Mouse (Mus musculus) hindbrain, embryonic 12.5 days (tissue): ENCODE results near the gene Ipo7. TPM values are rescaled to one million over a fixed set of nuclear protein-coding genes. Genes with fewer than 3 reads are reported as not detected.
"Not testable (repeated sequence)": the region's sequence is repeated elsewhere in the genome, so short reads cannot be mapped to it uniquely, and the experiment has no call there.

ENCODE experiments used
- ATAC-seq: fragments of 200-750 bp; cut with Nextera tagmentation; 2 replicates; pipeline ENCODE4 v1.8.0; 2017; ENCODE audit warnings: moderate TSS enrichment; ENCODE audit not compliant: low FRiP score
- H3K27ac ChIP-seq: fragments of 300-500 bp; sonication (generic); 2 replicates; pipeline ENCODE4 v1.5.1; 2016; ENCODE audit warnings: mild to moderate bottlenecking
- H3K27me3 ChIP-seq: fragments of 300-500 bp; sonication (generic); 2 replicates; pipeline ENCODE4 v1.6.1; 2016; ENCODE audit warnings: mild to moderate bottlenecking
- H3K36me3 ChIP-seq: fragments of 300-500 bp; sonication (generic); 2 replicates; pipeline ENCODE4 v1.6.1; 2016; ENCODE audit warnings: mild to moderate bottlenecking
- H3K4me1 ChIP-seq: fragments of 300-500 bp; sonication (generic); 2 replicates; pipeline ENCODE4 v1.6.1; 2016
- H3K4me2 ChIP-seq: fragments of 300-500 bp; sonication (generic); replicated peaks from 2 replicates; pipeline ENCODE4 v1.6.1; 2016; ENCODE audit warnings: mild to moderate bottlenecking
- H3K4me3 ChIP-seq: fragments of 300-500 bp; sonication (generic); 2 replicates; pipeline ENCODE4 v1.5.1; 2016; ENCODE audit warnings: mild to moderate bottlenecking
- H3K9ac ChIP-seq: fragments of 300-500 bp; sonication (generic); 2 replicates; pipeline ENCODE4 v1.6.1; 2016; ENCODE audit warnings: mild to moderate bottlenecking, moderate library complexity
- H3K9me3 ChIP-seq: fragments of 300-500 bp; sonication (generic); replicated peaks from 2 replicates; pipeline ENCODE4 v1.6.1; 2016; ENCODE audit warnings: mild to moderate bottlenecking
- WGBS: fragments of 180-500 bp; shearing (Covaris S2); methylation state at CpG from one replicate; pipeline ENCODE4 v1.1.7; 2016; 5-methylcytosine and 5-hydroxymethylcytosine counted together
- polyA plus RNA-seq: library from polyadenylated mRNA; unstranded; fragments of >200 nt; fragmentation: Nextera tagmentation; extraction: Ambion mirVana; gene quantifications from 2 replicates; pipeline ENCODE4 v1.2.1, GENCODE M21; 2016

Ipo7 gene
- polyA plus RNA-seq = 47.1 and 47.9 TPM in 2 replicates

- peak; percentile 98 for ATAC-seq
Measured at GRCm38 (mm10) chr7:110018117-110018630, at the start of gene Ipo7. Gene Ipo7 (plus strand): TSS chr7:110018274.

DNA sequence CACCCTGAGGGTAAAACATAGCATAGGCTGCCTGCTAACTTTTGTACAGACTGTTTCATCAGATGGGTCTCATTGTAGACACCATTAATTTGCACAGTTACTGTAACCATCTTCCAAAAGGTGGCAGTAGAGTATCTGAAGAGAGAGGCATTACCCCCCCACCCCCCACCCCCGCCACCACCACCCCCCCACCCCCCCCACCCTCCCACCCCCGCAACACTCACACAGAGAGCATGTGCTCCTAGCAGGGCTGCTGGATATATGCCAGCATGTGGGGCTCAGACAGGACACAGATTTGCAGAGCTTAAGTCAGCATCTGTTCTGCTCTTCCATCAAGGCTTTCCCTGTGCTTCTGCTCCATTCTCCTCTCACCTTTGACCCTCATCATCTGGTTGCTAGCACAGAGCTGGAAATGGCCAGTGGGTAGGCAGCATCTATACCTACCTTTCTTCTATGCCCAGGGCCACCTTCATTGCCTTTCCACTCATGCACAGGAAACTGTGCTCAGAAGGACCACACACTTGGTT lies 49.1 kb upstream of the Ipo7 start:
- Histone ChIP-seq H3K27me3 (no peaks in the 10 kb centered on the region), H3K9ac (no peak overlapping the region), H3K4me2 (no peak overlapping the region; the same call in 1 of the 2 replicates), H3K36me3 (peaks cover 4% of the 10 kb centered on the region), H3K4me3 (no peak overlapping the region), H3K4me1 (peaks cover 12% of the 10 kb centered on the region), H3K9me3 (no peaks in the 10 kb centered on the region), H3K27ac (peak overlapping the region; percentile 79)
- 10% methylated on average over 2 of the region's 2 CpGs for WGBS
- ATAC-seq = peak; percentile 89

More at GRCm38 (mm10) chr7:110018117-110018630, at the start of gene Ipo7:
- Histone ChIP-seq H3K27ac (peak within 1 kb of the TSS; percentile 90), H3K9ac (peak within 1 kb of the TSS; percentile 97), H3K9me3 (no peaks in the 10 kb centered on the region), H3K4me1 (peaks cover 6% of the 10 kb centered on the region), H3K4me3 (peak within 1 kb of the TSS; percentile 99), H3K4me2 (peak within 1 kb of the TSS; percentile 92), H3K27me3 (no peaks in the 10 kb centered on the region), H3K36me3 (no peaks in the 10 kb centered on the region)
- WGBS = under 1% methylated on average over 48 of the region's 48 CpGs

DNA sequence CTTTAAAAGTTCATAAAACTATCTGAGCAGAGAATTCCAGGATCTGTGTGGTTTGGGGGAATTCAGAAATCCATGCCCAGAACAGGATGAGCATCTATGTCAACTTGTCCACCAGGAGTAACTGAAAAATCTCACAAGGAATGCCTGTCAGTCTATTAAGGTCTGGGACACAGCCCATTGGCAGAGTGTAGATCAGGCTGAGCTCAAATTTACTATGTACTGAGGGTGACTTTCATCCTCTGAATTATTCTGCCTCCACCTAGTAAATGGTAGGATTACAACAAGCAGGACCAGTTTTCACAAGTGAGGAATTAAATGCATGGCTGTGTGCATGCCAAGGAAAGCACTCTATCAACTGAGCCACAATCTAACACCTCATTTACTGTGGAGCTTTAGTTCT lies 48.5 kb upstream of the Ipo7 start:
- no peak overlapping the region for H3K9ac ChIP-seq
- H3K4me3 ChIP-seq = no peak overlapping the region
- no peak for ATAC-seq
- H3K9me3 ChIP-seq = no peaks in the 10 kb centered on the region
- peaks cover 12% of the 10 kb centered on the region for H3K4me1 ChIP-seq
- no peaks in the 10 kb centered on the region for H3K27me3 ChIP-seq
- no peak overlapping the region for H3K4me2 ChIP-seq
- peak overlapping the region; percentile 79 for H3K27ac ChIP-seq
- peaks cover 4% of the 10 kb centered on the region for H3K36me3 ChIP-seq

DNA sequence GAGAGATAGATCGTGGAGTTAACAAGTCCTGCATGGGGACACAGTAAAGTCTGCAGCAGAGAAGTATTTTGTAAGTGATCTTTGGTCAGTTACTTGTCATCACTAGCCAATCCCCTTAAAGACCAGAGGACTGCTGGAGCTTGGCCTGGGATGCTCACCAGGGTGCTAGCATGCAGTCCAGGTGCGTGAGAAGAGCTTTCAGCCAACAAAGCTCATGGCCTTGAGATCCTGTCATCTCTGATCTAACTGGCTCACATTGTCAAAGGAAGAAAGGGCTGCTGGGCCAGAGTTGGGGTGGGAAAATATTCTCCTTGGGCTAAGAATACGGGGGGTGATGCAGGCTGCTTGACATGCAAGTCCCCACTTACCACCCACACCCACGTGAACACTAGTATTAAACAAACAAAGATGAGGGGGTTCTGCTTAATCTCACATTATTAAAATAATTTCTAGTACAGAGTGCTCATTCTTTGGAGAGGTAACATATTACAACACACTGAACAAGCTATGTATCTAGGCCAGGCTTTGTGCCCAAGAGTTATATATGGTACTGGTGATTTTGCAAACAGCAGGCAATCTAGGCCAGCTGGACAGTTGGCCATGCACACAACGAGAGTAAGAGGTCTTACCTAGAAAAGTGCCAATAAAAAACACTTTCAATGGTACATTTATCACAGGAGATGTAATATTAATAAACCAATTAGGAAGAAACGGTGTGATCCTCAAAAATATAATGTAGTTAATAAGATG lies 41.9 kb upstream of the Ipo7 start:
- no peak overlapping the region for H3K9ac ChIP-seq
- H3K4me2 ChIP-seq = no peak overlapping the region
- no peak overlapping the region for H3K4me3 ChIP-seq
- no peak for ATAC-seq
- no peaks in the 10 kb centered on the region for H3K4me1 ChIP-seq
- H3K27me3 ChIP-seq = no peaks in the 10 kb centered on the region
- H3K27ac ChIP-seq = no peak overlapping the region
- H3K36me3 ChIP-seq = peaks cover 51% of the 10 kb centered on the region
- 94% methylated on average over 6 of the region's 6 CpGs for WGBS
- H3K9me3 ChIP-seq = no peaks in the 10 kb centered on the region

DNA sequence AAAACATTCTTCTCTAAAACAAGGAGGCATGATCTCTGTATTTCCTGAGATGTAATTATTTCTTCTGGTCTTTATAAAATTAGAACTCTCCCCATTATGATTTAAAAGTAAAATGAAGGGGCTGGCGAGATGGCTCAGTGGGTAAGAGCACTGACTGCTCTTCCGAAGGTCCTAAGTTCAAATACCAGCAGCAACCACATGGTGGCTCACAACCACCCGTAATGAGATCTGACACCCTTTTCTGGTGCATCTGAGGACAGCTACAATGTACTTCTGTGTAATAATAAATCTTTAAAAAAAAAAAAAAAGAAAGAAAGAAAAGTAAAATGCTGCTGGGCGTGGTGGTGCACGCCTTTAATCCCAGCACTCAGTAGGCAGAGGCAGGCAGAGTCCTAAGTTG lies 40.9 kb upstream of the Ipo7 start:
- not testable (repeated sequence) for H3K9me3 ChIP-seq, H3K27ac ChIP-seq, H3K4me3 ChIP-seq, H3K4me1 ChIP-seq, H3K4me2 ChIP-seq, ATAC-seq, H3K9ac ChIP-seq, H3K27me3 ChIP-seq
- peaks cover 60% of the 10 kb centered on the region for H3K36me3 ChIP-seq
- 73% methylated on average over 5 of the region's 5 CpGs for WGBS

DNA sequence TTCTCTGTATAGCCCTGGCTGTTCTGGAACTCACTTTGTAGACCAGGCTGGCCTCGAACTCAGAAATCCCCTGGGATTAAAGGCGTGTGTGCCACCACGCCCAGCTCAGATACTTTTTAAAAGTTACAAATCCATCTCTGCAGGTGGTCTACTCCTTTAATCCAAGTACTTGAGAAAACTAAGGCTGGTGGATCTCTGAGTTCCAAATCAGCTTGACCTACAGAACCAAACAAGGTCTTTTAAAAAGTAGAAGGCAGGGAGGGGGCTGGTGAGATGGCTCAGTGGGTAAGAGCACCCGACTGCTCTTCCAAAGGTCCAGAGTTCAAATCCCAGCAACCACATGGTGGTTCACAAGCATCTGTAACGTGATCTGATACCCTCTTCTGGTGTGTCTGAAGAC lies 33.5 kb upstream of the Ipo7 start:
- Histone ChIP-seq H3K36me3 (peaks cover 26% of the 10 kb centered on the region), H3K4me1 (peaks cover 16% of the 10 kb centered on the region), H3K4me2 (peak overlapping the region; percentile 64)
- not testable (repeated sequence) for H3K9me3 ChIP-seq, H3K27me3 ChIP-seq, H3K9ac ChIP-seq, ATAC-seq, H3K4me3 ChIP-seq, H3K27ac ChIP-seq
- 80% methylated on average over 5 of the region's 5 CpGs for WGBS

DNA sequence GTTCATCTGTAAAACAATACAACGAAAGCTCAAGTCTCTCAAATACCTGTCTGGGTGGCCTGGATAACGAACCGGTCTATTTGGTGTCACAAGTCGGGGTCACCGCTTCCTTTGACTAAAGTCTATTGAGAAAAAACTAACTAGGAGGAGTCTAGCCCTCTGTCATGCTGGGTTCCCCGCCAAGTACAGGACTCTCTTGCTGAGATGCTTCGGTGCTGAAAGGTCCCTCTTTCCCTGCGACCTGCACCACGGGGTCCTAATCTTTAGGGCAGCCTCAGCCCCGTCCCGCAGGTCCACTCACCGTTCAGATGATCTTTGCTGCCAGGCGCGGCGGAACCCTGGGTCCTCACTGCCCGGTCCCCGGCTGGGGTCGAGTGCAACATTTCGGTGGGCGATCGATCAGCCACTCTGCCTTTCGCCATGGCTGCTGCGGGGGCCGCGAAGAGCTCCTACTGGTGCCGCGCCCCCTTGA lies 32.4 kb upstream of the Ipo7 start:
- peak overlapping the region; percentile 83 for H3K9ac ChIP-seq
- peak; percentile 69; the same call in 1 of the 2 replicates for ATAC-seq
- peak overlapping the region; percentile 74 for H3K27ac ChIP-seq
- peak overlapping the region; percentile 64 for H3K4me2 ChIP-seq
- H3K4me1 ChIP-seq = peaks cover 16% of the 10 kb centered on the region
- no peaks in the 10 kb centered on the region for H3K27me3 ChIP-seq
- H3K36me3 ChIP-seq = peaks cover 16% of the 10 kb centered on the region
- no peaks in the 10 kb centered on the region for H3K9me3 ChIP-seq
- WGBS = under 1% methylated on average over 27 of the region's 27 CpGs
- peak overlapping the region; percentile 70 for H3K4me3 ChIP-seq

GRCm38 (mm10) chr7:109986133-109986669 lies 31.9 kb upstream of the Ipo7 start:
- no peaks in the 10 kb centered on the region for H3K9me3 ChIP-seq
- peak overlapping the region; percentile 64 for H3K4me2 ChIP-seq
- H3K36me3 ChIP-seq = peaks cover 15% of the 10 kb centered on the region
- ATAC-seq = peak; percentile 99
- under 1% methylated on average over 43 of the region's 43 CpGs for WGBS
- H3K27ac ChIP-seq = peak overlapping the region; percentile 74
- peak overlapping the region; percentile 70 for H3K4me3 ChIP-seq
- peaks cover 16% of the 10 kb centered on the region for H3K4me1 ChIP-seq
- no peaks in the 10 kb centered on the region for H3K27me3 ChIP-seq
- H3K9ac ChIP-seq = peak overlapping the region; percentile 83

DNA sequence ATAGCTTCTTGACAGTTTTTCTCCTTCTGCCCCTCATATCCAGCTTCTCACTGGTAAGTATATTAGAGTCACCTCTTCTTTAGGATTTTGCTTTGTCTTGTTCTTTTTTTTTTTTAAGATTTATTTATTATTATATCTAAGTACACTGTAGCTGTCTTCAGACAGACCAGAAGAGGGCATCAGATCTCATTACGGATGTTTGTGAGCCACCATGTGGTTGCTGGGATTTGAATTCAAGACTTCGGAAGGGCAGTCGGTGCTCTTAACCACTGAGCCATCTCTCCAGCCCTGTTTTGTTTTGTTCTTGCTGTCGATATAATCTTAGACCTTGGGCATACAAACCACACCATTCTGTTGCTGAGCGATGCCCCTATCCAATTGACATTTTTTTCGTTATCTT lies 31.3 kb upstream of the Ipo7 start, which contains the start of gene Tmem41b:
TSS of gene Tmem41b (minus strand) at position 155 of the 400 bp plus-strand sequence.
- Histone ChIP-seq H3K27ac (peak within 1 kb of the TSS; percentile 74), H3K4me1 (peaks cover 16% of the 10 kb centered on the region), H3K4me2 (peak within 1 kb of the TSS; percentile 64), H3K4me3 (peak within 1 kb of the TSS; percentile 70), H3K9ac (peak within 1 kb of the TSS; percentile 83)
- not testable (repeated sequence) for H3K9me3 ChIP-seq, H3K36me3 ChIP-seq, H3K27me3 ChIP-seq, ATAC-seq
- WGBS = 36% methylated on average over 6 of the region's 6 CpGs

DNA sequence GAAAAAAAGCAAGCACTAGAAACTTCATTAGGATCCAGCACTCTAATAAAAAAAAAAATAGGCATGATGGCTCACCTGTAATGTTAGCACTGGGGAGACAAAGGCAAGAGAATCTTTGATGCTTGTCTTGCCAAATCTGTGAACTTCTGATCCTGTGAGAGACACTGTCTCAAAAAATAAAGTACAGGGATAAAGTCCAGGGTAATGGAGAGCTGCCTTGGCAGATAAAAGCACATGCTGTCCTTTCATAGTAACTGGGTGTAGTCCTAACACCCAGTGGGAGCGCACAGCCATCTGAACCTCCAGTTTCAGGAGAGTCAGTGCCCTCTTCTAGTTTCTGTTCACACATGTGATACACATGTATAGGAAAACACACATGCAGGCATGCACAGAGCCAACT lies 26.8 kb upstream of the Ipo7 start:
- no peaks in the 10 kb centered on the region for H3K4me1 ChIP-seq
- no peaks in the 10 kb centered on the region for H3K36me3 ChIP-seq
- H3K9ac ChIP-seq = no peak overlapping the region
- no peak for ATAC-seq
- H3K4me2 ChIP-seq = no peak overlapping the region
- 86% methylated on average over 1 of the region's 1 CpGs for WGBS
- no peaks in the 10 kb centered on the region for H3K9me3 ChIP-seq
- H3K27ac ChIP-seq = no peak overlapping the region
- no peak overlapping the region for H3K4me3 ChIP-seq
- H3K27me3 ChIP-seq = no peaks in the 10 kb centered on the region

GRCm38 (mm10) chr7:109993157-109993959 lies 24.7 kb upstream of the Ipo7 start:
- WGBS = 58% methylated on average over 2 of the region's 2 CpGs
- H3K27ac ChIP-seq = no peak overlapping the region
- H3K27me3 ChIP-seq = no peaks in the 10 kb centered on the region
- H3K4me2 ChIP-seq = no peak overlapping the region
- ATAC-seq = 0 out of 2 replicates have a peak, but pooled peaks have one; percentile 26
- H3K4me1 ChIP-seq = no peaks in the 10 kb centered on the region
- no peak overlapping the region for H3K4me3 ChIP-seq
- no peaks in the 10 kb centered on the region for H3K36me3 ChIP-seq
- H3K9me3 ChIP-seq = no peaks in the 10 kb centered on the region
- no peak overlapping the region for H3K9ac ChIP-seq

DNA sequence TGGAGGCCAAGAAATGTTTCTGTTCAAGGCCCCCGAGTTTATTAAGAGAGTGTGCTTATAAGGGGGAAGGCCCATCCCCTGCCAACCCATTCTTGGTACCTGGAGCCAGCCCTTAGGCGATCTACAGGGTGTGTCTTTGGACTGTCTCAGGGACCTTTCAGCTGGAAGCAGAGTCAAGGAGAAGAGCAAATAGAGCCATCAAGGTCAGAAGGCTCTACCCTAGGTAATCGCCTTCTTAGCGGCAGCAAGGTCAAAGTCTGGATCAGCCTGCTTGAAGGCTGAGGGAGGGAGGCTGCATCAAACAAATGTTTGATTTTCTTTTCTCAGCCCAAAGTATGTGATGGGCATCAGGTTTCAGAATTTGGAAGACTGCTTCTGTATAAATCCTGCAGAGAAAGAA lies 19.7 kb upstream of the Ipo7 start:
- no peak for ATAC-seq
- no peak overlapping the region for H3K27ac ChIP-seq
- no peaks in the 10 kb centered on the region for H3K9me3 ChIP-seq
- H3K27me3 ChIP-seq = no peaks in the 10 kb centered on the region
- no peak overlapping the region for H3K4me2 ChIP-seq
- no peak overlapping the region for H3K4me3 ChIP-seq
- no peaks in the 10 kb centered on the region for H3K36me3 ChIP-seq
- no peaks in the 10 kb centered on the region for H3K4me1 ChIP-seq
- 86% methylated on average over 4 of the region's 4 CpGs for WGBS
- H3K9ac ChIP-seq = no peak overlapping the region
